Mouse (Mus musculus): ENCODE measurements around the gene Lhfpl3.

DNA sequence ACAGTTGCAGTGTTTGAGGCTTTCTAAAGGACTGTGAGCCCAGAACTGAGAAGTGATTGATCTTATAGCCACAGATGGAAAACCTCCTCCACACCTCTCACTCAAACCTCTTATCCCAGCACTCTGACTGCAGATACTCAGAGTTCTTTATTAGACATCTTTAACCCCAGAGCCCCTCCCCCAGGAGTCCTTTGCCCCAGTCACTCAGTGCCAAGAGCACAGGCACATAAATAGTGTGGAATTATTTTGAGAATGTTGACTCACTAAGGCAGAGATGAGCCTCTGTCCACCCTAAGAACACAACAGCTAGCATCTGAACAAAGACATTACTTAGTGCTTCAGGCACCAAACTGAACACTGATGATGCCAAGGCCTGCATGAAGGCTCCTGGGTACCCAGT lies 268.1 kb downstream of the Lhfpl3 start:
- TF ChIP-seq POLR2A (IDR thresholded peaks at IDR 0.05; ENCODE audit: control insufficient read depth, low read depth, low read length) (no peak), CTCF (IDR thresholded peaks at IDR 0.05; ENCODE audit: control insufficient read depth, insufficient read depth, insufficient replicate concordance, low read depth, low read length) (no peak)
